Mouse (Mus musculus) stomach, postnatal 0 days (tissue): ENCODE results near the gene Ceacam15.
"Not testable (repeated sequence)": the region's sequence is repeated elsewhere in the genome, so short reads cannot be mapped to it uniquely, and the experiment has no call there.

Experiments used
- CTCF ChIP-seq: IDR thresholded peaks from 2 replicates; pipeline ENCODE4 v1.5.1; 2016; ENCODE audit warnings: antibody characterized with exemption, low read depth, mild to moderate bottlenecking, moderate library complexity
- EP300 ChIP-seq: optimal IDR thresholded peaks from 2 replicates; pipeline ENCODE3; 2016; ENCODE audit warnings: antibody characterized with exemption

- TF ChIP-seq CTCF, EP300: not testable (repeated sequence)
Observed at GRCm38 (mm10) chr7:16643106-16643505, 32.4 kb downstream of the Ceacam15 start.
